Mouse (Mus musculus): ENCODE results near the gene Rgs19.

The Rgs19 gene

DNA sequence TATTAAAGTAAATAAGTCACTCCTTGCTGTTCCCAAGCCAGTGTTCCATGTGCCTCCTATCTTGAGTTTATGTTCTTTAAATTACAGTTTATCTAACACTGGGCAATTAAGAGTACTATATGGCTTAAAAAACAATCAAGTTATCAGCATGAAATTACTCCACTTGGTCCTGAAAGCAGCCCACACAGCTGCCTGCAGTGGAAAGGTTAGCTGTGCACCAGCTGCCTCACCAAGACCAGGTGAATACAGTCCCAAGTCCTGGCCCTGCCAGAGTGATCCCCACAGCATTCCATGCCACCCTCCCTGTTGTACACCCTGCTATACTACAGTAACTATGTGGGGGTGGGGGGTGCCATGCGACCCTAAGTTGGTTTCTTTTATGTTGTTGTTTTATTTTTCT lies 40.3 kb downstream of the Rgs19 start:
- DNase-seq (ENCODE audit: low read depth, low spot score) = no peak

DNA sequence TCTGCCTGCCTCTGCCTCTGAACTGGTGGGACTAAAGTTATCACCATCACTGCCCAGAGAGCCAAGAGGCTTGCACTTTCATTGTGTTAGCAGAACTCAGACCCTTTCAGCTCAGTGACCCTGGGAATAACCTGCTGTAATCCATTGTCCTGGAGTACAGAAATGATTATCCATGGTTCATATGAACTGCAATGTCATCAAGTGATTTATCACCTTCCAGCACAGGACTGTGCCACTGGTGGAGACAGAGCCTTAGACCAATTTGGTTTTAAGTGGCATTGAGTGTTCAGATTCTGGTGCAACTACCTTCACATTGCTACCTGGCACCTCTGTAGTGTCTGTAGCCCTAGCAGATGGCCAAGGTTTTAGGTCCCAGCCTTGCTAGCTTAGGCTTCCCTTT lies 40.7 kb downstream of the Rgs19 start:
- DNase-seq (ENCODE audit: low read depth, low spot score) = no peak

DNA sequence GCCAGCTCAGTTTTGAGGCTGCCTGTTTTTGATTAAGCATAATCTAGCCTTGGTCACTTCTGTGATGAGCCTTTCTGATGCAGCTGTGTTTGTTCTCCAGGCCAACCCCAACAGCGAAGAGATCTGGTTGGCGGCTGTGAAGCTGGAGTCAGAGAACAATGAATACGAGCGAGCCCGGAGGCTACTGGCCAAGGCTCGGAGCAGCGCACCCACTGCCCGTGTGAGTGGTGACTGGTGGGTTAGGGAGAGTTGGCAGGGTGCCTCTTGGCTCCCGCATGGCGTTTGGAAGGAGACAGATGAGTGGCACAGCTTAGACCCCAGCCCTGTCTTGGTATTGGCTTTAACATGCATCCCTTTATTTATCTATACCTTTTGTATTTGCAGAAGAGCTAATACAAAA lies 44.9 kb downstream of the Rgs19 start:
- DNase-seq (ENCODE audit: low read depth, low spot score) = no peak

DNA sequence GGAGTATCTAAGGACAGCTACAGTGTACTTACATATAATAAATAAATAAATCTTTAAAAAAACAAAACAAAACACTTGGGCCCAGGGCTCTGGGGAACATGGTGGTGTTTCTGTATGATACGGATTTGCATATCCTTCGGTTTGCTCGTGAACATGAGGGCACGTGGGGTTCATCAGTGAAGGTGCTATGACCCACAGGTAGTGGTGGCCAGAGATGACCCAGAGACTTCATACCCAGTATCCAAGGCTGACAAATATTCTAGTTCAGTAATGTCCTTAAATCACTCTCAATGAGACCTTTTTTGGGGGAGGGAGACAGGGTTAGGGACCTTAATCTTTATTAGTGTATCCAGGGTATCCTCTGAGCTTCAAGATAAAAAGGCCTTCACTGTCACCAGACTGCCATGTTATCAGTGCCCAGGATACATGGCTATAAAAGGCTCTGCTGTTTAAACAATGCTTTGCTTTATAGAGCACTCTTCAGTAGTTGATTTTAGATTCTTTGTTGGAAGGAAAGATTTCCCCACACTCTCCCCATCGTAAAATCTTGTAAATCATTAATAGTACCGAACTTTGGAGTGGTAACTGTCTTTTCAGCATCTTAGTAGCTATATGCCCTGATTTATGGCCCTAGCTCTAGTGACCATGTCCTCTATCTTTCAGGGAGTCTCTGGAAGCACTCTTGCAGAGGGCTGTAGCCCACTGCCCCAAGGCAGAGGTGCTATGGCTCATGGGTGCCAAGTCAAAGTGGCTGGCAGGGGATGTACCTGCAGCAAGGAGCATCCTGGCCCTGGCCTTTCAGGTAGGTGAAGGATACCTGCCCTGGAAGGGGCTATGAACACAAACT lies 46.9 kb downstream of the Rgs19 start:
- DNase-seq (ENCODE audit: low read depth, low spot score) = no peak

DNA sequence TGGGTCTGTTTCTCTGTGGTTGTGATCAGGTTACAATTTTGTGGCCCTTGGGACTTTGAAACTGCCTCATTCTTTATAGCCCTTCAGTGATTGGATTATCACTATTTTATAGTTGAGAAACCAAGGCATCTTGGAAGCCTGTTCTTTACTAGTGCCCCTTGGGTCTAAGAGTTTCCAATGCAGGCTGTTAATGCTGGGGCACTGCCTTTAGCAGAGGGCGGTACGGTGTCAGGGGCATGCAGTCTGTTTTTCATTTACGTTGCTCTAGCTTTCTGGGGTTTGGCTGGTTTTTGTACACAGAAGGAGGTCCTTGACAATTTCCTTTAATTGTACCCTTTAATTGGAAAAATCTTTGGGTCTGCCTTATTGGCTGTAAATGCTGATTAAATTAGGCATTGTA lies 48.1 kb downstream of the Rgs19 start:
- DNase-seq (ENCODE audit: low read depth, low spot score) = no peak

DNA sequence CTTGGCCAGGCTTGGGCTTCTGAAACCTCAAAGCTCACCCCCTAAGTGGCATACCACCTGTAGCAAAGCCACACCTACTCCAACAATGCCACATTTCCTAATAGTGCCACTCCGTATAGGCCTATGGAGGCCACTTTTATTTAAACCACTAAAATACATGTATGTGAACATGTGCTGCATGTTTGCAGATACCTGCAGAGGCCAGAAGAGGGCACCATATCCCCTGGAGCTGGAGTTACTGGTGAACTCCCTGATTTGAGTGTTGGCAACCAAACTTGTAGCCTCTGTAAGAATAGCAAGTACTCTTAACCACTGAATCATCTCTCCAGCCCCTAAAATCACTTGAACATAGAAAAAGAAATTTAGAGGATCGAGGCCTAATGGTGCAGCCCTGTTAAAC lies 49.4 kb downstream of the Rgs19 start:
- DNase-seq (ENCODE audit: low read depth, low spot score) = no peak

Data from retina, adult 2 months (tissue).